Mouse (Mus musculus) heart, adult 2 months (tissue): Measurements from ENCODE around the gene Hp1bp3. TPM values are rescaled to one million over a fixed set of nuclear protein-coding genes. Genes with fewer than 3 reads are reported as not detected.

Experiments
- DNase-seq, 2 experiments: peaks; one replicate each; pipeline ENCODE4 v3.0.0; 2021
- H3K27ac ChIP-seq: fragments of 200-600 bp; 2 replicates; pipeline ENCODE4 v1.8.1; 2022
- H3K27me3 ChIP-seq: fragments of 200-500 bp; 2 replicates; pipeline ENCODE4 v1.6.1; 2012; ENCODE audit warnings: mild to moderate bottlenecking, low read length, inconsistent platforms, mixed read lengths; ENCODE audit not compliant: control insufficient read depth, insufficient read depth
- H3K36me3 ChIP-seq: fragments of 200-500 bp; 2 replicates; pipeline ENCODE4 v1.6.1; 2012; ENCODE audit warnings: low read length, inconsistent platforms; ENCODE audit not compliant: control insufficient read depth, insufficient read depth
- H3K4me1 ChIP-seq: fragments of 200-500 bp; 2 replicates; pipeline ENCODE4 v1.6.1; 2011; ENCODE audit warnings: low read length; ENCODE audit not compliant: control insufficient read depth, insufficient read depth
- H3K4me3 ChIP-seq: fragments of 200-600 bp; 2 replicates; pipeline ENCODE4 v1.8.1; 2022
- H3K79me2 ChIP-seq: fragments of 200-500 bp; replicated peaks from 2 replicates; pipeline ENCODE4 v1.6.1; 2012; ENCODE audit warnings: mild to moderate bottlenecking, inconsistent platforms, low read length, moderate library complexity, mixed read lengths; ENCODE audit not compliant: control insufficient read depth, insufficient read depth
- H3K9ac ChIP-seq: fragments of 200-500 bp; 2 replicates; pipeline ENCODE4 v1.6.1; 2012; ENCODE audit warnings: low read depth, mild to moderate bottlenecking, control low read depth, inconsistent platforms, low read length, mixed read lengths
- CTCF ChIP-seq: fragments of 200-600 bp; IDR thresholded peaks from 2 replicates; pipeline ENCODE4 v1.8.1; 2022; ENCODE audit warnings: antibody characterized with exemption, mild to moderate bottlenecking, moderate library complexity
- EP300 ChIP-seq: fragments of 200-500 bp; IDR thresholded peaks from 2 replicates; pipeline ENCODE4 v1.6.1; 2011; ENCODE audit warnings: low read depth, low read length, control low read depth; ENCODE audit not compliant: insufficient read depth
- POLR2A ChIP-seq: fragments of 200-500 bp; IDR thresholded peaks from 2 replicates; pipeline ENCODE4 v1.6.1; 2011; ENCODE audit warnings: mild to moderate bottlenecking, low read depth, low read length, control low read depth; ENCODE audit not compliant: insufficient read depth
- WGBS: fragments of 180-500 bp; shearing (Covaris S2); methylation state at CpG from one replicate; pipeline ENCODE4 v1.1.7; 2018; 5-methylcytosine and 5-hydroxymethylcytosine counted together
- intact Hi-C: fragments of 180-260 bp; cut with DNase I; formaldehyde crosslinking; loops from one replicate; pipeline ENCODE4 v1.15.1; 2025
- polyA plus RNA-seq: library from polyadenylated mRNA; depleted of rRNA; stranded (reverse); fragments of >200 nt; gene quantifications from 2 replicates; pipeline ENCODE4 v1.2.3, GENCODE M21; 2012; rRNA removed
- total RNA-seq, 2 experiments: library from RNA; stranded (reverse); gene quantifications; 2 replicates each; pipeline ENCODE4 v1.2.3; 2021

Hp1bp3 gene
- total and polyA plus RNA-seq, 3 experiments = 48.0 to 85.0 (median 74.7) TPM

GRCm38 (mm10) chr4:138293261-138293948, 77.3 kb downstream of the Hp1bp3 start:
- WGBS = 75% methylated on average over 18 of the region's 18 CpGs
- TF ChIP-seq CTCF (no peak), POLR2A (no peak), EP300 (no peak)
- Histone ChIP-seq H3K27me3 (no peaks in the 10 kb centered on the region), H3K36me3 (no peaks in the 10 kb centered on the region), H3K9ac (no peak overlapping the region), H3K27ac (no peak overlapping the region), H3K4me1 (no peaks in the 10 kb centered on the region), H3K4me3 (no peak overlapping the region), H3K79me2 (no peaks in the 10 kb centered on the region)
- no peak for DNase-seq
- intact Hi-C loops = no loop called here

- Histone ChIP-seq H3K27me3 (no peaks in the 10 kb centered on the region), H3K27ac (no peak overlapping the region), H3K4me3 (no peak overlapping the region), H3K9ac (no peak overlapping the region), H3K4me1 (no peaks in the 10 kb centered on the region), H3K36me3 (no peaks in the 10 kb centered on the region), H3K79me2 (no peaks in the 10 kb centered on the region)
- no peak for DNase-seq
- TF ChIP-seq CTCF = no peak
- TF ChIP-seq POLR2A = no peak
- TF ChIP-seq EP300 = no peak
- 75% methylated on average over 11 of the region's 14 CpGs for WGBS
- intact Hi-C loops = no loop called here
Measured at GRCm38 (mm10) chr4:138293949-138294550, 78.0 kb downstream of the Hp1bp3 start.

Other genes starting within 250 kb of the Hp1bp3 start
- gene Eif4g3, start 223.3 kb upstream of the Hp1bp3 start, total RNA-seq = 10 to 100 TPM; 39.7 to 43.7 TPM
- gene Eif4g3, start 223.3 kb upstream of the Hp1bp3 start, polyA plus RNA-seq = 24.8 and 29.1 TPM in 2 replicates
- gene Sh2d5, start 34.1 kb downstream of the Hp1bp3 start, total RNA-seq = not detected
- 0.16 and 0.20 TPM in 2 replicates for gene Sh2d5, start 34.1 kb downstream of the Hp1bp3 start, polyA plus RNA-seq
- under 1 TPM in 1 of 2 experiments, not detected in 1; 0.18 TPM for gene Kif17, start 34.1 kb downstream of the Hp1bp3 start, total RNA-seq
- 0.29 and 0.55 TPM in 2 replicates for gene Kif17, start 34.1 kb downstream of the Hp1bp3 start, polyA plus RNA-seq
- 10 to 100 TPM; 63.2 to 68.9 TPM for gene Ddost, start 88.4 kb downstream of the Hp1bp3 start, total RNA-seq
- gene Ddost, start 88.4 kb downstream of the Hp1bp3 start, polyA plus RNA-seq = 84.4 and 96.9 TPM in 2 replicates
- 100 to 1,000 TPM; 719 to 844 TPM for gene Pink1, start 110.0 kb downstream of the Hp1bp3 start, total RNA-seq
- gene Pink1, start 110.0 kb downstream of the Hp1bp3 start, polyA plus RNA-seq = 423 and 554 TPM in 2 replicates
- gene Cda, start 151.7 kb downstream of the Hp1bp3 start, total RNA-seq = 1 to 10 TPM; 1.4 TPM
- gene Cda, start 151.7 kb downstream of the Hp1bp3 start, polyA plus RNA-seq = 1.9 and 3.3 TPM in 2 replicates
- gene Fam43b, start 180.2 kb downstream of the Hp1bp3 start, total RNA-seq = not detected
- gene Fam43b, start 180.2 kb downstream of the Hp1bp3 start, polyA plus RNA-seq = not detected in 2 replicates
- 10 to 100 TPM; 75.0 to 75.5 TPM for gene Mul1, start 218.4 kb downstream of the Hp1bp3 start, total RNA-seq
- 25.3 and 32.9 TPM in 2 replicates for gene Mul1, start 218.4 kb downstream of the Hp1bp3 start, polyA plus RNA-seq
- gene Camk2n1, start 238.0 kb downstream of the Hp1bp3 start, total RNA-seq = 10 to 100 TPM; 12.0 to 12.7 TPM
- gene Camk2n1, start 238.0 kb downstream of the Hp1bp3 start, polyA plus RNA-seq = 6.9 and 7.1 TPM in 2 replicates